Mouse (Mus musculus) midbrain, embryonic 12.5 days (tissue): ENCODE results near the gene BC035044. TPM values are rescaled to one million over a fixed set of nuclear protein-coding genes. Genes with fewer than 3 reads are reported as not detected.
"Not testable (repeated sequence)": the region's sequence is repeated elsewhere in the genome, so short reads cannot be mapped to it uniquely, and the experiment has no call there.

ENCODE experiments used
- ATAC-seq: fragments of 200-750 bp; cut with Nextera tagmentation; 2 replicates; pipeline ENCODE4 v1.8.0; 2017; ENCODE audit warnings: low read depth, moderate TSS enrichment, moderate library complexity; ENCODE audit not compliant: low FRiP score
- H3K27ac ChIP-seq: fragments of 300-500 bp; sonication (generic); replicated peaks from 2 replicates; pipeline ENCODE4 v1.5.1; 2016; ENCODE audit warnings: mild to moderate bottlenecking
- H3K27me3 ChIP-seq: fragments of 300-500 bp; sonication (generic); 2 replicates; pipeline ENCODE4 v1.6.1; 2016; ENCODE audit warnings: mild to moderate bottlenecking
- H3K36me3 ChIP-seq: fragments of 300-500 bp; sonication (generic); 2 replicates; pipeline ENCODE4 v1.6.1; 2016
- H3K4me1 ChIP-seq: fragments of 300-500 bp; sonication (generic); 2 replicates; pipeline ENCODE4 v1.6.1; 2016
- H3K4me2 ChIP-seq: fragments of 300-500 bp; sonication (generic); replicated peaks from 2 replicates; pipeline ENCODE4 v1.6.1; 2016; ENCODE audit warnings: mild to moderate bottlenecking, moderate library complexity
- H3K4me3 ChIP-seq: fragments of 300-500 bp; sonication (generic); 2 replicates; pipeline ENCODE4 v1.5.1; 2016; ENCODE audit warnings: mild to moderate bottlenecking
- H3K9ac ChIP-seq: fragments of 300-500 bp; sonication (generic); replicated peaks from 2 replicates; pipeline ENCODE4 v1.6.1; 2016; ENCODE audit warnings: mild to moderate bottlenecking, moderate library complexity
- H3K9me3 ChIP-seq: fragments of 300-500 bp; sonication (generic); 2 replicates; pipeline ENCODE4 v1.6.1; 2016; ENCODE audit warnings: mild to moderate bottlenecking
- WGBS: fragments of 180-500 bp; shearing (Covaris S2); methylation state at CpG from one replicate; pipeline ENCODE4 v1.1.7; 2016; 5-methylcytosine and 5-hydroxymethylcytosine counted together
- polyA plus RNA-seq: library from polyadenylated mRNA; unstranded; fragments of >200 nt; fragmentation: Nextera tagmentation; extraction: Ambion mirVana; gene quantifications from 2 replicates; pipeline ENCODE4 v1.2.1, GENCODE M21; 2016

BC035044 gene
- polyA plus RNA-seq: 0.26 and 0.35 TPM in 2 replicates

- Histone ChIP-seq H3K4me2 (no peak within 1 kb of the TSS), H3K27ac (no peak within 1 kb of the TSS), H3K36me3 (no peaks in the 10 kb centered on the region), H3K9ac (no peak within 1 kb of the TSS), H3K27me3 (no peaks in the 10 kb centered on the region), H3K9me3 (no peaks in the 10 kb centered on the region), H3K4me1 (no peaks in the 10 kb centered on the region), H3K4me3 (no peak within 1 kb of the TSS)
- ATAC-seq: no peak
- WGBS: 71% methylated on average over 2 of the region's 2 CpGs
These were observed at the start of gene BC035044 for GRCm38 (mm10) chr6:128890948-128891355. BC035044 (minus strand) TSS chr6:128891126.

GRCm38 (mm10) chr6:128935889-128936665 is 45.2 kb upstream of the BC035044 start:
- H3K27me3 ChIP-seq, H3K27ac ChIP-seq, H3K4me2 ChIP-seq, H3K36me3 ChIP-seq, H3K4me1 ChIP-seq, ATAC-seq, H3K4me3 ChIP-seq, H3K9me3 ChIP-seq, H3K9ac ChIP-seq: not testable (repeated sequence)
- WGBS: 93% methylated on average over 4 of the region's 13 CpGs

GRCm38 (mm10) chr6:128934081-128934480 is 43.2 kb upstream of the BC035044 start, which contains the start of gene Clec2g:
Clec2g (plus strand) TSS chr6:128934381.
- H3K4me1 ChIP-seq, H3K4me2 ChIP-seq, H3K36me3 ChIP-seq, H3K9ac ChIP-seq, H3K27me3 ChIP-seq, ATAC-seq, H3K9me3 ChIP-seq, H3K4me3 ChIP-seq, H3K27ac ChIP-seq: not testable (repeated sequence)
- WGBS: 94% methylated on average over 4 of the region's 4 CpGs

DNA sequence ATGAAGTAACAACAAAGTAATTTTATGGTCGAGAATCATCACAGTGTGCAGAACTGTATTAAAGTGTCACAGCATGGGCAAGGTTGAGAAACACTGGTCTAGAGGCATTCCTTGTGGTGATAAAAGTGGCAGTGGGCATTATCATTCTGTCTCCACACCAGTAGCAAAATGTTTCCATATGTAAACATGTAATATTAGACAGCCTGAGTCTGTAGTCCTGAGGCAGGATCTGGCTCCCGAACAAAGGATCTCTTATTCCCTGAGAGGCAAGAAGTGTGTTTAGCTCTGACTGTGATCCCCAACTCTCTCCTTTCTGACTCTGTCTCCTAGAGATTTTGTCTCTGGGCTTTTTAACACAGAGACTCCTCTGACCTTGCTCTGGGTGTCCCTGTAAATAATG is 42.1 kb upstream of the BC035044 start:
- 72% methylated on average over 2 of the region's 2 CpGs for WGBS
- no peaks in the 10 kb centered on the region for H3K9me3 ChIP-seq

GRCm38 (mm10) chr6:128917322-128917721 is 26.4 kb upstream of the BC035044 start:
- ATAC-seq: no peak
- Histone ChIP-seq H3K36me3 (no peaks in the 10 kb centered on the region), H3K4me1 (no peaks in the 10 kb centered on the region), H3K4me3 (no peak overlapping the region), H3K9me3 (no peaks in the 10 kb centered on the region), H3K9ac (no peak overlapping the region), H3K27ac (no peak overlapping the region), H3K27me3 (no peaks in the 10 kb centered on the region), H3K4me2 (no peak overlapping the region)
- 91% methylated on average over 2 of the region's 2 CpGs for WGBS

More for the DNA sequence above, 42.1 kb upstream of the BC035044 start:
- Histone ChIP-seq H3K27ac (no peak overlapping the region), H3K4me1 (no peaks in the 10 kb centered on the region), H3K9ac (no peak overlapping the region), H3K4me2 (no peak overlapping the region), H3K36me3 (no peaks in the 10 kb centered on the region), H3K4me3 (no peak overlapping the region), H3K27me3 (no peaks in the 10 kb centered on the region)
- no peak for ATAC-seq

- Histone ChIP-seq H3K9me3 (no peaks in the 10 kb centered on the region), H3K27ac (no peak overlapping the region), H3K36me3 (no peaks in the 10 kb centered on the region), H3K27me3 (no peaks in the 10 kb centered on the region), H3K9ac (no peak overlapping the region), H3K4me3 (no peak overlapping the region), H3K4me1 (no peaks in the 10 kb centered on the region), H3K4me2 (no peak overlapping the region)
- no peak for ATAC-seq
- 85% methylated on average over 2 of the region's 2 CpGs for WGBS
These were observed 22.8 kb upstream of the BC035044 start for GRCm38 (mm10) chr6:128913598-128914254.

DNA sequence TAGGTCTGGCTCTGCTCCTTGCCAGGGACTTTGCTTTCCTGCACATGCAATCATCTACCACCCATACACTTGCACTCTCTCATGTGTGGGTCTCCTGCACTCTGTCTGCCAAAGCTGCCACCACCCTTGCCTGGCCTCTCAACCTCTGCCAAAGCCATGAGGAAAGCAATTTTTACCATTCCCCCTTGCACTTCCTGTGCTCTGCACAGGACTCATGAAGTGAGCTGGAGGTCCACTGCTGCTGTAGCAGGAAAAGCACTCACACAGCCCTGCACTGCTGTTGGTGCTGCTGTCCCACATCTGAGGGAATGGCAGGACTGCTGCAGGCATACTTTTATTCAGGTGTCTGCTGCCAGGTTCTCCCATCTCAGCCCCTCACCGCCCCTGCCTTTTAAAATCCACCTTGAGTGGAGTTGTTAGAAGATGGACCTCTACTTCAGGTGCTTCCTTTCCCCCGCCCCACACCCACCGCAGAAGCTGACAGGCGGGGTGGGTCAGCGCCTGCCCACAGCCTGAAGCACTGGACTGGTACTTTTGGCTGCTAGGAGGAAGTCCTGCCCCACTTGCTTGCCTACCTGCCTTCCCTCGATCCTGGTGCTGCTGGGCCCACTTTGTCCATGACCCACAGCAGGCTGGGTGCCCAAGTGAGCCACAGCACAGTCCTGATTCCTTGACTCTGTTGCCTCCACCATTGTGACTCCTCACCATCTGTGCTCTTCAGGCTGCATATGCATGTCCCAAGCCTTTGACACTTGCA is 10.0 kb upstream of the BC035044 start:
- H3K27ac ChIP-seq, H3K27me3 ChIP-seq, H3K4me2 ChIP-seq, H3K9me3 ChIP-seq, H3K4me3 ChIP-seq, H3K36me3 ChIP-seq, H3K4me1 ChIP-seq, H3K9ac ChIP-seq, ATAC-seq: not testable (repeated sequence)
- WGBS: 91% methylated on average over 6 of the region's 6 CpGs

DNA sequence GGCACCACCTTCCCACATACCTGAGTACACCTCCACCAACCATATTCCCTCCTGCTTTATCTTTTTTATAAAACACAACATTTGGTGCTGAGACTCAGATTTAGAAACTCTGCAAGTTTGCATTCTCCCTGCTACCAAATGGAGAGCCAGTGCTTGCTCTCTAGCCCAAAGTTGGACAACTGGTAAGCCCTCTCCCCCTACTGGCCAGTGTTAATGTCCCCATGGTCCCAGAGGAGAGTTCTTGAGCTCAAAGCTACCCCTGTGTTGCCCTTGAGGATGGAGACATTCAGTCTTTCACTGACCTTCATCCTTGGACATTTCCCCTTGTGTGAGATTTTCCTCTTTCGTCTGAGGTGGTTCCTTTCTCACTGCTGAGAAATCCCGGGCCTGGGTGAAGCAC is 9.1 kb upstream of the BC035044 start:
- Histone ChIP-seq H3K27ac (no peak overlapping the region), H3K9me3 (no peaks in the 10 kb centered on the region), H3K4me1 (no peaks in the 10 kb centered on the region), H3K4me3 (no peak overlapping the region), H3K27me3 (no peaks in the 10 kb centered on the region), H3K36me3 (no peaks in the 10 kb centered on the region), H3K9ac (no peak overlapping the region), H3K4me2 (no peak overlapping the region)
- ATAC-seq: no peak
- WGBS: 83% methylated on average over 2 of the region's 2 CpGs

- no peaks in the 10 kb centered on the region for H3K27me3 ChIP-seq
- no peak overlapping the region for H3K27ac ChIP-seq
- H3K36me3 ChIP-seq: no peaks in the 10 kb centered on the region
- H3K4me3 ChIP-seq: no peak overlapping the region
- H3K9me3 ChIP-seq: no peaks in the 10 kb centered on the region
- H3K9ac ChIP-seq: no peak overlapping the region
- no peaks in the 10 kb centered on the region for H3K4me1 ChIP-seq
- no peak overlapping the region for H3K4me2 ChIP-seq
- no peak for ATAC-seq
- WGBS: 80% methylated on average over 3 of the region's 3 CpGs
These were observed 4.6 kb upstream of the BC035044 start for GRCm38 (mm10) chr6:128895404-128896001.

DNA sequence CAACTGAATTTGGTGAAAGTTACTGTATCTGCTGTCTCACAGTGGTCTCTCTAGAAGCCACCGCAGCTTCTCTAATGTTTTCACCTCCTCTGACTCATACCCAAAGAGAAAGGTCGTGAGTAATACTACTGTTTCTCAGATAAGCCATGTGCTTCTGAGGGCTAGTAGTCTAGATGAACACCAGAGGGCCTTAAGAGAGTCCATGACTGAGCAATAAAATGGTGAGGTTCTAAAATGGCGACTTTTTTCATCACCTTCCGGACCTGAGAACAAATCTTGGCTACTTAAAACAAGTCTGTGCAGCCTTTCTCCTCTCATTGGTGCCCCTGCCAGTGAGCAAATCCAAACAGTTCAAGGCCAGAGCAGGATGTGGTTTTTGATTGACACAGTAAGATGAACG is 2.1 kb downstream of the BC035044 start:
- Histone ChIP-seq H3K36me3 (no peaks in the 10 kb centered on the region), H3K4me2 (no peak overlapping the region), H3K27me3 (no peaks in the 10 kb centered on the region), H3K27ac (no peak overlapping the region), H3K9ac (no peak overlapping the region), H3K9me3 (no peaks in the 10 kb centered on the region), H3K4me3 (no peak overlapping the region), H3K4me1 (no peaks in the 10 kb centered on the region)
- ATAC-seq: no peak
- 86% methylated on average over 5 of the region's 5 CpGs for WGBS

GRCm38 (mm10) chr6:128887091-128887790 is 3.7 kb downstream of the BC035044 start, which contains the start of gene Clec2i:
Clec2i (plus strand) TSS chr6:128887588.
- ATAC-seq, H3K4me1 ChIP-seq, H3K9ac ChIP-seq, H3K4me3 ChIP-seq, H3K36me3 ChIP-seq, H3K4me2 ChIP-seq, H3K27me3 ChIP-seq, H3K27ac ChIP-seq, H3K9me3 ChIP-seq: not testable (repeated sequence)
- 82% methylated on average over 6 of the region's 6 CpGs for WGBS
